Mouse (Mus musculus): ENCODE measurements around the gene Fam205c. TPM values are rescaled to one million over a fixed set of nuclear protein-coding genes. Genes with fewer than 3 reads are reported as not detected.
"Not testable (repeated sequence)": the region's sequence is repeated elsewhere in the genome, so short reads cannot be mapped to it uniquely, and the experiment has no call there.

The Fam205c gene
- polyA plus RNA-seq, 1 experiment from 2014 or later: 0.30 TPM

GRCm38 (mm10) chr4:42876586-42877291, 2.7 kb upstream of the Fam205c start:
- H3K9me3 ChIP-seq: no peaks in the 10 kb centered on the region
- WGBS: 25% methylated on average over 5 of the region's 5 CpGs
- no peak for ATAC-seq (ENCODE audit: borderline replicate concordance, extremely low read depth, low FRiP score, low TSS enrichment)

GRCm38 (mm10) chr4:42872746-42873435, 1.1 kb downstream of the Fam205c start:
- Histone ChIP-seq H3K4me1 (no peaks in the 10 kb centered on the region), H3K9ac (no peak overlapping the region), H3K27ac (no peak overlapping the region), H3K4me3 (no peak overlapping the region), H3K36me3 (no peaks in the 10 kb centered on the region), H3K9me3 (no peaks in the 10 kb centered on the region), H3K4me2 (no peak overlapping the region), H3K27me3 (no peaks in the 10 kb centered on the region)
- ATAC-seq (ENCODE audit: borderline replicate concordance, extremely low read depth, low FRiP score, low TSS enrichment): no peak
- WGBS: 67% methylated on average over 16 of the region's 16 CpGs

More at GRCm38 (mm10) chr4:42876586-42877291, 2.7 kb upstream of the Fam205c start:
- no peaks in the 10 kb centered on the region for H3K27me3 ChIP-seq
- H3K4me3 ChIP-seq: no peak overlapping the region
- H3K27ac ChIP-seq: no peak overlapping the region
- H3K4me1 ChIP-seq: no peaks in the 10 kb centered on the region
- no peak overlapping the region for H3K9ac ChIP-seq
- no peak overlapping the region for H3K4me2 ChIP-seq
- no peaks in the 10 kb centered on the region for H3K36me3 ChIP-seq

GRCm38 (mm10) chr4:42872151-42872550, 1.9 kb downstream of the Fam205c start:
- Histone ChIP-seq H3K4me2 (no peak overlapping the region), H3K27me3 (no peaks in the 10 kb centered on the region), H3K4me3 (no peak overlapping the region), H3K36me3 (no peaks in the 10 kb centered on the region), H3K9me3 (no peaks in the 10 kb centered on the region), H3K9ac (no peak overlapping the region), H3K4me1 (no peaks in the 10 kb centered on the region), H3K27ac (no peak overlapping the region)
- no peak for ATAC-seq (ENCODE audit: borderline replicate concordance, extremely low read depth, low FRiP score, low TSS enrichment)
- 88% methylated on average over 7 of the region's 7 CpGs for WGBS

DNA sequence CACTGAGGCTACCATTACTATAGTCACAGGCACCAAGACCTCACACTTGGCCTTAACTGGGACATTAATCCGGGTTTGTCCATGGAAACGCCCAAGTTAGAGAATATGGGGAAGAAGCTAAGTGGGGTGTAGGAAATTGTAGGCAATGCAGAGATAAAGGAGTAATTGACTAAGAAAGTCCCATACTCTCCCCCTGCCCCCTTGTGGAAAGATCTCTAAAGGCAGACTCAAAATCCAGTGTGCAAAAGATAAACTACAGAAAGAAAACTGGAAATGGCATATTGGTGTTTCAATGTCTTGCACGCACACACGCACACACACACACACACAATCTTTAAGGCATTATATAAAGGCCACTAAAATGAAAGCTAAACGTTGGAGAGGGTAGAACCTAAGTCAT, 3.3 kb downstream of the Fam205c start:
- 70% methylated on average over 5 of the region's 5 CpGs for WGBS
- Histone ChIP-seq H3K4me3 (no peak overlapping the region), H3K27me3 (no peaks in the 10 kb centered on the region), H3K9me3 (no peaks in the 10 kb centered on the region), H3K27ac (no peak overlapping the region), H3K4me1 (no peaks in the 10 kb centered on the region), H3K9ac (no peak overlapping the region), H3K4me2 (no peak overlapping the region), H3K36me3 (no peaks in the 10 kb centered on the region)
- no peak for ATAC-seq (ENCODE audit: borderline replicate concordance, extremely low read depth, low FRiP score, low TSS enrichment)

DNA sequence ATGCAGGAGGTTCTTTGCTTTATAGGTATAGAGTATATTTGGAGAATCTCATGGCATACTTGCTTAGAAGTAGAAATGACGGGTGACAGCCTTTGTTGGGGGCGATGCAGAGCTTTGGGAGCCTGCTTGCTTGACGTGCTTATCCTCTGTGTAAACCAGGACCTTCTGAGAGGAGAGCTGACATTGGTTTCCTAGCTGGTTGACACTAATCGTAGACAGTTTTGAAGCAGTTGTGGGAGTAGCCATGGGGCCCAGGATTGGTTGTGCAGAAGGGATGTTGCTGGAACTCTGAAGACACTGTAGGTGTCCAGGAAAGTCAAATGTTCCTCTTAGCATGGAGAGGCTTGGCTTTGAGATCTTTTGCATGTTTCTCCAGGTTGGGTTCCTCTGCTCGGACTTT, 5.8 kb downstream of the Fam205c start:
- H3K9ac ChIP-seq: no peak overlapping the region
- no peak overlapping the region for H3K27ac ChIP-seq
- no peak overlapping the region for H3K4me3 ChIP-seq
- no peak for ATAC-seq (ENCODE audit: borderline replicate concordance, extremely low read depth, low FRiP score, low TSS enrichment)
- H3K4me1 ChIP-seq: no peaks in the 10 kb centered on the region
- no peaks in the 10 kb centered on the region for H3K36me3 ChIP-seq
- H3K27me3 ChIP-seq: no peaks in the 10 kb centered on the region
- H3K4me2 ChIP-seq: no peak overlapping the region
- no peaks in the 10 kb centered on the region for H3K9me3 ChIP-seq
- 74% methylated on average over 5 of the region's 5 CpGs for WGBS

DNA sequence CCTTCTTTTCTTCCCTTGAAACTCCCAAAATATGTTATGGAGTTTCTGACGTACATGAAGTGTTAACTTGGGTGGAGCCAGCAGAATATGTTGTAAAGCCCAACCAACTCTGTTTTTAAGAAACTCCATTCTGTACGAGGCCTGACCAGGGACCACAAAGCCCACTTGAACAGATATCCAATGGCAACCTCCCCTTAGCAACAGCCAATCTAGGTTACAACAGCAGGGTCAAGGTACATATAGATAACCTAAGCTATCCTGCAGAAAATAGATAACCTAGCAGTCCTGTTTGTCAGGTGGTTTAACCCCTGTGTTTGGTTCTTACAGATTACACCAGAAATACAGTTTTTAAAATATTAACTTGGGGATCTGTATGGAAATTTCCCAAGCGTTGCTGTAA, 6.6 kb downstream of the Fam205c start:
- H3K4me2 ChIP-seq: no peak overlapping the region
- H3K9ac ChIP-seq: no peak overlapping the region
- no peaks in the 10 kb centered on the region for H3K27me3 ChIP-seq
- 37% methylated on average over 3 of the region's 3 CpGs for WGBS
- no peaks in the 10 kb centered on the region for H3K36me3 ChIP-seq
- no peak for ATAC-seq (ENCODE audit: borderline replicate concordance, extremely low read depth, low FRiP score, low TSS enrichment)
- no peak overlapping the region for H3K27ac ChIP-seq
- H3K4me1 ChIP-seq: no peaks in the 10 kb centered on the region
- H3K4me3 ChIP-seq: no peak overlapping the region
- H3K9me3 ChIP-seq: no peaks in the 10 kb centered on the region

DNA sequence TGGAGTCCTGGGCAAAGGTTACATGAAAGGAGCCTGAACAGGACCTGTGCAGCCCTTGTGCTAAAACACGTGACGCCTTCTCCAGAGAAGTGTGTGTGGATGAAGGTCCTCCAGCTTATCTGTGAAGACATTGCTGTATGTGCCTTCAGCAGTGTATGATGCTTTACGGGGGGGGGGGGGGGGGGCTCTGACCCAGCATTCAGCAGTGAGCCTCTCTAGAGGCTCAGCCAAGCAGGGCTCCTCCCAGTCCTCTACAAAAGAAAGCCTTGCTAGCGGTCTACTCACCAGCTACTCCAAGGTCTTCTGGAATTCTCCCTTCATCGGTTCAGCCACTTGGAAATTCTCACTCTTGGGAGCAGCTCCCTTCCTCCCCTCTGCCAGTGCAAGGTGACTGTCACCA, 10.5 kb downstream of the Fam205c start:
- ATAC-seq (ENCODE audit: borderline replicate concordance, extremely low read depth, low FRiP score, low TSS enrichment); H3K9me3 ChIP-seq; H3K27ac ChIP-seq; H3K4me1 ChIP-seq; H3K9ac ChIP-seq; H3K36me3 ChIP-seq; H3K27me3 ChIP-seq; H3K4me3 ChIP-seq; H3K4me2 ChIP-seq: not testable (repeated sequence)
- WGBS: 64% methylated on average over 4 of the region's 5 CpGs

DNA sequence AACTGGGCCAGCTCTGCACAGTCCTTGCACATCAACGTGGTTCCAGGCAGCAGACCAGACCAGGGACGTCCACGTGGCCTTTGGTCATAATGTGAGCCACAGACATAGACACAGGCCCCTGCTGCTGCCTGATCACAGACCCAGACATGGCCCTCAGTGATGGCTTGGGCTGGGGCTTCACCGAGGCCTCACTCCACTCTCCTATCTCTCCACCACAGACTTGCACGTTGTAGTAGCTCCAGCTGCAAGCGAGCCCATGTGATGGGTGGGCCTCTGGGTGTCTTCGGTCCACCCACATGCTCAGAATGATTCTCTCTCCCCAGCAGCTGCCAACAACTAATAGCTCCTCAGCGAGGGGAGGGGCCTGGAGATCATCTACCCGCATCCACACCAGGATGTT, 13.6 kb downstream of the Fam205c start:
- H3K4me3 ChIP-seq; H3K4me2 ChIP-seq; H3K36me3 ChIP-seq; H3K9ac ChIP-seq; H3K4me1 ChIP-seq; H3K9me3 ChIP-seq; ATAC-seq (ENCODE audit: borderline replicate concordance, extremely low read depth, low FRiP score, low TSS enrichment); H3K27ac ChIP-seq; H3K27me3 ChIP-seq: not testable (repeated sequence)
- WGBS: 66% methylated on average over 9 of the region's 9 CpGs

DNA sequence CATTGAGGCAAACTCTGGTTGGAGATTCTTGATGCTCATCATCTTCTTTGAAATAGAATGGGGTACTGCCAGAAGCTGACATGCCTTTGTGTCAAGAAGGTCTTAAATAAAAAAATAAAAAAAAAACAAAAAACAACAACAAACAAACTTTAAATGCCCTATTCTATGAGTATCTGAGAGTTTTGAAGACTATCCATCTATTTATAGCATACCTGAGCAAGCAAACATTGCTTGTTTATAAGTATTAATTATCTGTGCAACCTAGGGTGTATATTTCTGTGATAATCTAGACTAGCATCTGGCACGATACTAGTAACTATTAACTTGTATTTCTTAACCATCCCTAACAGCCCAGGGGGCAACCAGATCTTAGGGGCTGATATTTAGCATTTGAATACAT, 17.4 kb downstream of the Fam205c start, which contains the start of gene Gm12394:
Gene Gm12394, minus strand, starts transcription at position 101 of the 400 bp plus-strand sequence.
- 73% methylated on average over 1 of the region's 1 CpGs for WGBS
- not testable (repeated sequence) for ATAC-seq (ENCODE audit: borderline replicate concordance, extremely low read depth, low FRiP score, low TSS enrichment); H3K4me2 ChIP-seq; H3K27me3 ChIP-seq; H3K9me3 ChIP-seq; H3K4me1 ChIP-seq; H3K27ac ChIP-seq; H3K4me3 ChIP-seq; H3K9ac ChIP-seq; H3K36me3 ChIP-seq

DNA sequence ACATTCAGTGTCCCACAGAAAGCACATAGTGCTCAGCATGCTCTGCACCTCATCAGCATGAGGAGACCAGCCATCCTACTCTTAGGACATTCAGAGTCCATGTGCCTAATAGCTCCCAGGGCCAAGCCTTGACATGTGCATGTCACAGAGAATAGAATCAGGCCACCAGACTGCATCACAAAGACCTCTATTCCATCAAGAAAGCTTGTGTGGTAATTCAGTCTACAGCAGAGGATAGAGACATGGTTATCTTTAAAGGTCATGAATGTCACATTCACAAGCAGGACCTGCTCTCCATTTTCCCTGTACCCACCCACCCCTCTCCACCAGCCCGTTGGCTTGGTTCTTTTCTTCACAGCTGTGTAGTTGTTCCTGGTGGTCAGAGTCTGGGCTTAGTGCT, 20.2 kb downstream of the Fam205c start, which contains the start of gene Fam205a1:
Gene Fam205a1, minus strand, starts transcription at position 101 of the 400 bp plus-strand sequence.
- H3K9me3 ChIP-seq; H3K36me3 ChIP-seq; H3K4me2 ChIP-seq; ATAC-seq (ENCODE audit: borderline replicate concordance, extremely low read depth, low FRiP score, low TSS enrichment); H3K27ac ChIP-seq; H3K27me3 ChIP-seq; H3K9ac ChIP-seq; H3K4me1 ChIP-seq; H3K4me3 ChIP-seq: not testable (repeated sequence)
- WGBS: 64% methylated on average over 1 of the region's 1 CpGs
